Mouse (Mus musculus) retina, postnatal 1 day (tissue): ENCODE results near the gene Adam6b.
"Not testable (repeated sequence)": the region's sequence is repeated elsewhere in the genome, so short reads cannot be mapped to it uniquely, and the experiment has no call there.

Experiments
- DNase-seq: peaks from one replicate; pipeline ENCODE4 v3.0.0-alpha.2; 2012

Adam6b gene

GRCm38 (mm10) chr12:113489211-113489610 lies at the start of gene Adam6b:
Adam6b (plus strand) TSS chr12:113489511.
- DNase-seq: not testable (repeated sequence)

GRCm38 (mm10) chr12:113446061-113446460 lies 43.2 kb upstream of the Adam6b start:
- DNase-seq: no peak

- no peak for DNase-seq
Measured at GRCm38 (mm10) chr12:113476164-113476563, 13.1 kb upstream of the Adam6b start.

GRCm38 (mm10) chr12:113482147-113482546 lies 7.2 kb upstream of the Adam6b start:
- no peak for DNase-seq

- DNase-seq: no peak
Measured at GRCm38 (mm10) chr12:113482661-113483389, 6.5 kb upstream of the Adam6b start.

- no peak for DNase-seq
Measured at GRCm38 (mm10) chr12:113483492-113484162, 5.7 kb upstream of the Adam6b start.

- DNase-seq: no peak
Measured at GRCm38 (mm10) chr12:113484971-113485485, 4.3 kb upstream of the Adam6b start.

GRCm38 (mm10) chr12:113487693-113488092 lies 1.6 kb upstream of the Adam6b start:
- DNase-seq: peak; percentile 39

- no peak for DNase-seq
Measured at GRCm38 (mm10) chr12:113525901-113526300, 36.6 kb downstream of the Adam6b start.
